ENCODE assay signal across 9 mouse cellular contexts in genomic region chr11:69067601-69068000, GRCm38 (mm10). TPM values are rescaled to one million over a fixed set of nuclear protein-coding genes. Genes with fewer than 3 reads are reported as not detected.
DNase-seq lines count a peak whose midpoint lies in the region; ATAC-seq and TF ChIP-seq lines count a peak whose summit lies in the region.
"Had no signal": no experiment of that assay in that cellular context is flagged by ENCODE, and none has a peak within 500 bp of the region (broad histone marks: within the 10 kb centered on the region; RNA-seq: fewer than 3 reads in every experiment).

No protein-coding gene starts in this region.

- no peak for DNase-seq in forebrain, embryonic 10.5 days (ENCODE audit: extremely low spot score, low spot score)
- DNase-seq in 3T3-L1 (ENCODE audit: low read depth, low spot score), result peak; percentile 88
- peak; percentile 74 to 82 for DNase-seq in heart, adult 18-20 months
- no peak for DNase-seq in right cerebral cortex, adult 18-20 months
- DNase-seq in midbrain, postnatal 0 days (ENCODE audit: low spot score), result no peak

- no peak overlapping the region; the same call in 1 of the 2 replicates for H3K4me2 ChIP-seq in forebrain, embryonic 13.5 days
- peak overlapping the region; percentile 91 for H3K4me2 ChIP-seq in liver, embryonic 12.5 days
- H3K4me2 ChIP-seq in midbrain, postnatal 0 days (ENCODE audit: low read depth, low read length, poor library complexity, severe bottlenecking), result no peak overlapping the region

- ATAC-seq in forebrain, embryonic 13.5 days, result no peak
- ATAC-seq in liver, embryonic 12.5 days, result no peak
- no peak for ATAC-seq in activated CD4-positive, CD25-positive, alpha-beta regulatory T cell, adult 4 months
- no peak for ATAC-seq in midbrain, postnatal 0 days (ENCODE audit: low FRiP score)
- ATAC-seq: forebrain, embryonic 14.5 days had no signal

- H3K36me3 ChIP-seq in forebrain, embryonic 10.5 days (replicated peaks), result no peaks in the 10 kb centered on the region
- no peaks in the 10 kb centered on the region for H3K36me3 ChIP-seq in forebrain, embryonic 13.5 days (ENCODE audit: poor library complexity, severe bottlenecking)
- no peaks in the 10 kb centered on the region for H3K36me3 ChIP-seq in liver, embryonic 12.5 days
- H3K36me3 ChIP-seq in midbrain, postnatal 0 days (ENCODE audit: insufficient read depth, low read length), result no peaks in the 10 kb centered on the region

- no peaks in the 10 kb centered on the region for H3K27me3 ChIP-seq in forebrain, embryonic 10.5 days (ENCODE audit: poor library complexity, severe bottlenecking)
- H3K27me3 ChIP-seq in forebrain, embryonic 13.5 days, result no peaks in the 10 kb centered on the region
- H3K27me3 ChIP-seq in liver, embryonic 12.5 days (replicated peaks), result no peaks in the 10 kb centered on the region
- H3K27me3 ChIP-seq in midbrain, postnatal 0 days (ENCODE audit: insufficient read depth, low read length), result no peaks in the 10 kb centered on the region

- TF ChIP-seq CTCF in midbrain, postnatal 0 days (IDR thresholded peaks at IDR 0.05), result no peak

- H3K9ac ChIP-seq in forebrain, embryonic 13.5 days, result no peak overlapping the region
- 0 out of 2 replicates have a peak overlapping the region, but pooled peaks have one; percentile 22 for H3K9ac ChIP-seq in liver, embryonic 12.5 days
- no peak overlapping the region for H3K9ac ChIP-seq in midbrain, postnatal 0 days (replicated peaks; ENCODE audit: low read length, poor library complexity, severe bottlenecking)

- no peaks in the 10 kb centered on the region for H3K9me3 ChIP-seq in forebrain, embryonic 10.5 days
- no peaks in the 10 kb centered on the region for H3K9me3 ChIP-seq in forebrain, embryonic 13.5 days (replicated peaks)
- H3K9me3 ChIP-seq in liver, embryonic 12.5 days (replicated peaks), result no peaks in the 10 kb centered on the region
- no peaks in the 10 kb centered on the region for H3K9me3 ChIP-seq in midbrain, postnatal 0 days (ENCODE audit: low read length)

- peak overlapping the region; percentile 60; the same call in 1 of the 2 replicates for H3K4me3 ChIP-seq in forebrain, embryonic 10.5 days
- H3K4me3 ChIP-seq in forebrain, embryonic 13.5 days, result no peak overlapping the region
- no peak overlapping the region for H3K4me3 ChIP-seq in liver, embryonic 12.5 days
- no peak overlapping the region for H3K4me3 ChIP-seq in midbrain, postnatal 0 days (ENCODE audit: low read depth, low read length)

- WGBS in forebrain, embryonic 10.5 days, result 56% methylated on average over 6 of the region's 6 CpGs
- WGBS in forebrain, embryonic 13.5 days, result 60% methylated on average over 6 of the region's 6 CpGs
- 50% methylated on average over 6 of the region's 6 CpGs for WGBS in liver, embryonic 12.5 days (ENCODE audit: insufficient replicate concordance)
- 54% methylated on average over 6 of the region's 6 CpGs for WGBS in midbrain, postnatal 0 days

- no peak overlapping the region for H3K27ac ChIP-seq in forebrain, embryonic 10.5 days
- no peak overlapping the region for H3K27ac ChIP-seq in forebrain, embryonic 13.5 days
- H3K27ac ChIP-seq in liver, embryonic 12.5 days, result no peak overlapping the region
- H3K27ac ChIP-seq in midbrain, postnatal 0 days (ENCODE audit: low read depth, low read length), result no peak overlapping the region

- peaks cover 59% of the 10 kb centered on the region for H3K4me1 ChIP-seq in forebrain, embryonic 10.5 days
- peaks cover 44% of the 10 kb centered on the region for H3K4me1 ChIP-seq in forebrain, embryonic 13.5 days
- peaks cover 65% of the 10 kb centered on the region for H3K4me1 ChIP-seq in liver, embryonic 12.5 days
- peaks cover 12% of the 10 kb centered on the region; the same call in 1 of the 2 replicates for H3K4me1 ChIP-seq in midbrain, postnatal 0 days (ENCODE audit: insufficient read depth, low read length)

RNA-seq across cellular contexts. Expression of gene Tmem107, which starts 3.0 kb away (rescaled TPM):
- 60.8 and 61.0 TPM in 2 replicates for polyA plus RNA-seq in forebrain, embryonic 10.5 days (2016; fragmentation: Nextera tagmentation; extraction: Ambion mirVana)
- polyA plus RNA-seq in forebrain, embryonic 13.5 days (2015; fragmentation: Nextera tagmentation; extraction: Ambion mirVana), result 55.1 and 57.2 TPM in 2 replicates
- total RNA-seq in heart, adult 18-20 months (2021), result 1 to 10 TPM; 5.3 to 7.0 TPM
- 32.0 and 34.8 TPM in 2 replicates for polyA plus RNA-seq in liver, embryonic 12.5 days (2016; fragmentation: Nextera tagmentation; extraction: Ambion mirVana)
- 1 to 10 TPM; 4.4 to 7.1 TPM for polyA plus RNA-seq in activated CD4-positive, CD25-positive, alpha-beta regulatory T cell, adult 4 months (2017; shearing (Covaris generic))
- 42.4 and 61.8 TPM in 2 replicates for total RNA-seq in midbrain, postnatal 0 days (2014; rRNA removed)
- 23.8 and 27.8 TPM in 2 replicates for polyA plus RNA-seq in midbrain, postnatal 0 days (2015; fragmentation: Nextera tagmentation; extraction: Ambion mirVana)

RNA-seq across cellular contexts. Expression of gene Borcs6, which starts 8.1 kb away (rescaled TPM):
- 3.8 and 4.1 TPM in 2 replicates for polyA plus RNA-seq in forebrain, embryonic 10.5 days (2016; fragmentation: Nextera tagmentation; extraction: Ambion mirVana)
- polyA plus RNA-seq in forebrain, embryonic 13.5 days (2015; fragmentation: Nextera tagmentation; extraction: Ambion mirVana), result 6.6 and 7.9 TPM in 2 replicates
- 10 to 100 TPM; 16.7 to 19.3 TPM for total RNA-seq in heart, adult 18-20 months (2021)
- polyA plus RNA-seq in liver, embryonic 12.5 days (2016; fragmentation: Nextera tagmentation; extraction: Ambion mirVana), result 5.3 and 6.1 TPM in 2 replicates
- 1 to 10 TPM; 2.1 to 2.4 TPM for polyA plus RNA-seq in activated CD4-positive, CD25-positive, alpha-beta regulatory T cell, adult 4 months (2017; shearing (Covaris generic))
- 33.3 and 39.0 TPM in 2 replicates for total RNA-seq in midbrain, postnatal 0 days (2014; rRNA removed)
- 21.1 and 21.3 TPM in 2 replicates for polyA plus RNA-seq in midbrain, postnatal 0 days (2015; fragmentation: Nextera tagmentation; extraction: Ambion mirVana)

RNA-seq across cellular contexts. Expression of gene Vamp2, which starts 20.7 kb away (rescaled TPM):
- polyA plus RNA-seq in forebrain, embryonic 10.5 days (2016; fragmentation: Nextera tagmentation; extraction: Ambion mirVana), result 51.3 and 57.6 TPM in 2 replicates
- 110 and 124 TPM in 2 replicates for polyA plus RNA-seq in forebrain, embryonic 13.5 days (2015; fragmentation: Nextera tagmentation; extraction: Ambion mirVana)
- 10 to 100 TPM; 53.9 to 55.4 TPM for total RNA-seq in heart, adult 18-20 months (2021)
- polyA plus RNA-seq in liver, embryonic 12.5 days (2016; fragmentation: Nextera tagmentation; extraction: Ambion mirVana), result 26.3 and 27.5 TPM in 2 replicates
- polyA plus RNA-seq in activated CD4-positive, CD25-positive, alpha-beta regulatory T cell, adult 4 months (2017; shearing (Covaris generic)), result 10 to 100 TPM; 27.6 to 27.9 TPM
- 144 and 157 TPM in 2 replicates for total RNA-seq in midbrain, postnatal 0 days (2014; rRNA removed)
- polyA plus RNA-seq in midbrain, postnatal 0 days (2015; fragmentation: Nextera tagmentation; extraction: Ambion mirVana), result 591 and 600 TPM in 2 replicates

RNA-seq across cellular contexts. Expression of gene Aurkb, which starts 22.2 kb away (rescaled TPM):
- 227 and 236 TPM in 2 replicates for polyA plus RNA-seq in forebrain, embryonic 10.5 days (2016; fragmentation: Nextera tagmentation; extraction: Ambion mirVana)
- 143 and 149 TPM in 2 replicates for polyA plus RNA-seq in forebrain, embryonic 13.5 days (2015; fragmentation: Nextera tagmentation; extraction: Ambion mirVana)
- total RNA-seq in heart, adult 18-20 months (2021), result 1 to 10 TPM in 1 of 2 experiments, under 1 TPM in 1; 0.67 to 1.5 TPM
- polyA plus RNA-seq in liver, embryonic 12.5 days (2016; fragmentation: Nextera tagmentation; extraction: Ambion mirVana), result 142 TPM in 2 replicates
- polyA plus RNA-seq in activated CD4-positive, CD25-positive, alpha-beta regulatory T cell, adult 4 months (2017; shearing (Covaris generic)), result 10 to 100 TPM; 24.3 to 33.5 TPM
- total RNA-seq in midbrain, postnatal 0 days (2014; rRNA removed), result 6.9 and 10.5 TPM in 2 replicates
- polyA plus RNA-seq in midbrain, postnatal 0 days (2015; fragmentation: Nextera tagmentation; extraction: Ambion mirVana), result 6.0 and 6.9 TPM in 2 replicates

RNA-seq across cellular contexts. Expression of gene Per1, which starts 27.4 kb away (rescaled TPM):
- 7.3 and 9.0 TPM in 2 replicates for polyA plus RNA-seq in forebrain, embryonic 10.5 days (2016; fragmentation: Nextera tagmentation; extraction: Ambion mirVana)
- polyA plus RNA-seq in forebrain, embryonic 13.5 days (2015; fragmentation: Nextera tagmentation; extraction: Ambion mirVana), result 6.0 and 6.4 TPM in 2 replicates
- total RNA-seq in heart, adult 18-20 months (2021), result 10 to 100 TPM; 38.8 to 48.5 TPM
- 2.5 and 4.0 TPM in 2 replicates for polyA plus RNA-seq in liver, embryonic 12.5 days (2016; fragmentation: Nextera tagmentation; extraction: Ambion mirVana)
- polyA plus RNA-seq in activated CD4-positive, CD25-positive, alpha-beta regulatory T cell, adult 4 months (2017; shearing (Covaris generic)), result 1 to 10 TPM; 4.5 to 6.7 TPM
- 28.5 and 47.1 TPM in 2 replicates for total RNA-seq in midbrain, postnatal 0 days (2014; rRNA removed)
- polyA plus RNA-seq in midbrain, postnatal 0 days (2015; fragmentation: Nextera tagmentation; extraction: Ambion mirVana), result 11.8 and 15.4 TPM in 2 replicates

Comparison
In these comparisons a context has a peak if more than half of its experiments do, and no peak if none do; other contexts are left out.
1. DNase-seq: peak in 3T3-L1 (single experiment) and heart, adult 18-20 months (2 of 2); none in forebrain, embryonic 10.5 days (single experiment), right cerebral cortex, adult 18-20 months (single experiment) and midbrain, postnatal 0 days (single experiment).